Mouse (Mus musculus) stomach, embryonic 16.5 days (tissue): ENCODE data around the gene Btd. TPM values are rescaled to one million over a fixed set of nuclear protein-coding genes. Genes with fewer than 3 reads are reported as not detected.

Experiments
- ATAC-seq: fragments of 200-750 bp; cut with Nextera tagmentation; 2 replicates; pipeline ENCODE4 v1.8.0; 2017; ENCODE audit warnings: moderate number of reproducible peaks, moderate TSS enrichment; ENCODE audit not compliant: insufficient read depth, low FRiP score
- H3K27ac ChIP-seq: fragments of 300-500 bp; sonication (generic); 2 replicates; pipeline ENCODE4 v1.5.1; 2014; ENCODE audit warnings: low read length
- H3K27me3 ChIP-seq: fragments of 300-500 bp; sonication (generic); 2 replicates; pipeline ENCODE4 v1.6.1; 2014; ENCODE audit warnings: low read length, control low read depth, mixed read lengths; ENCODE audit not compliant: control insufficient read depth, insufficient read depth
- H3K36me3 ChIP-seq: fragments of 300-500 bp; sonication (generic); 2 replicates; pipeline ENCODE4 v1.6.1; 2014; ENCODE audit warnings: low read length; ENCODE audit not compliant: control insufficient read depth, insufficient read depth
- H3K4me1 ChIP-seq: fragments of 300-500 bp; sonication (generic); 2 replicates; pipeline ENCODE4 v1.6.1; 2014; ENCODE audit warnings: low read length, control low read depth, mixed read lengths; ENCODE audit not compliant: control insufficient read depth, insufficient read depth
- H3K4me2 ChIP-seq: fragments of 300-500 bp; sonication (generic); 2 replicates; pipeline ENCODE4 v1.6.1; 2014; ENCODE audit warnings: low read depth, low read length, mixed read lengths
- H3K4me3 ChIP-seq: fragments of 300-500 bp; sonication (generic); replicated peaks from 2 replicates; pipeline ENCODE4 v1.5.1; 2014; ENCODE audit warnings: mild to moderate bottlenecking, low read length
- H3K9ac ChIP-seq: fragments of 300-500 bp; sonication (generic); 2 replicates; pipeline ENCODE4 v1.6.1; 2014; ENCODE audit warnings: low read length
- H3K9me3 ChIP-seq: fragments of 300-500 bp; sonication (generic); replicated peaks from 2 replicates; pipeline ENCODE4 v1.6.1; 2016; ENCODE audit warnings: low read length, control low read depth; ENCODE audit not compliant: control insufficient read depth
- WGBS: fragments of 180-500 bp; shearing (Covaris S2); extraction: QIAGEN DNeasy Blood & Tissue Kit; methylation state at CpG from one replicate; pipeline ENCODE4 v1.1.7; 2014; 5-methylcytosine and 5-hydroxymethylcytosine counted together
- polyA plus RNA-seq: library from polyadenylated mRNA; unstranded; fragments of >200 nt; fragmentation: Nextera tagmentation; extraction: Ambion mirVana; gene quantifications from 2 replicates; pipeline ENCODE4 v1.2.1, GENCODE M21; 2015

Btd gene
- polyA plus RNA-seq, 1 experiment from 2014 or later: 31.8 TPM

GRCm38 (mm10) chr14:31653101-31653875 lies 12.5 kb downstream of the Btd start:
- no peak for ATAC-seq
- H3K27ac ChIP-seq: no peak overlapping the region
- no peaks in the 10 kb centered on the region for H3K9me3 ChIP-seq
- no peak overlapping the region for H3K9ac ChIP-seq
- H3K4me1 ChIP-seq: peaks cover 8% of the 10 kb centered on the region; the same call in 1 of the 2 replicates
- H3K4me2 ChIP-seq: no peak overlapping the region
- no peak overlapping the region for H3K4me3 ChIP-seq
- no peaks in the 10 kb centered on the region for H3K36me3 ChIP-seq
- no peaks in the 10 kb centered on the region for H3K27me3 ChIP-seq
- 70% methylated on average over 14 of the region's 14 CpGs for WGBS

- no peak overlapping the region for H3K4me2 ChIP-seq
- H3K4me3 ChIP-seq: no peak overlapping the region
- H3K27ac ChIP-seq: no peak overlapping the region
- H3K27me3 ChIP-seq: no peaks in the 10 kb centered on the region
- no peak overlapping the region for H3K9ac ChIP-seq
- WGBS: 86% methylated on average over 5 of the region's 5 CpGs
- ATAC-seq: no peak
- no peaks in the 10 kb centered on the region for H3K9me3 ChIP-seq
- H3K36me3 ChIP-seq: no peaks in the 10 kb centered on the region
- peaks cover 22% of the 10 kb centered on the region for H3K4me1 ChIP-seq
Observed at GRCm38 (mm10) chr14:31654816-31655215, 14.0 kb downstream of the Btd start.

- no peak for ATAC-seq
- no peak overlapping the region for H3K9ac ChIP-seq
- H3K36me3 ChIP-seq: no peaks in the 10 kb centered on the region
- no peaks in the 10 kb centered on the region for H3K9me3 ChIP-seq
- no peak overlapping the region for H3K4me3 ChIP-seq
- 89% methylated on average over 14 of the region's 14 CpGs for WGBS
- peaks cover 27% of the 10 kb centered on the region for H3K4me1 ChIP-seq
- H3K27me3 ChIP-seq: no peaks in the 10 kb centered on the region
- H3K4me2 ChIP-seq: no peak overlapping the region
- H3K27ac ChIP-seq: no peak overlapping the region
Observed at GRCm38 (mm10) chr14:31655406-31655805, 14.6 kb downstream of the Btd start.

GRCm38 (mm10) chr14:31656386-31656785 lies 15.6 kb downstream of the Btd start:
- H3K27ac ChIP-seq: no peak overlapping the region
- H3K4me1 ChIP-seq: peaks cover 36% of the 10 kb centered on the region
- H3K9me3 ChIP-seq: no peaks in the 10 kb centered on the region
- 60% methylated on average over 7 of the region's 7 CpGs for WGBS
- no peak overlapping the region for H3K4me2 ChIP-seq
- H3K4me3 ChIP-seq: no peak overlapping the region
- H3K36me3 ChIP-seq: no peaks in the 10 kb centered on the region
- H3K9ac ChIP-seq: no peak overlapping the region
- H3K27me3 ChIP-seq: no peaks in the 10 kb centered on the region
- no peak for ATAC-seq

- WGBS: 26% methylated on average over 5 of the region's 5 CpGs
- H3K9ac ChIP-seq: no peak overlapping the region
- no peak overlapping the region for H3K27ac ChIP-seq
- no peak for ATAC-seq
- H3K27me3 ChIP-seq: no peaks in the 10 kb centered on the region
- H3K4me3 ChIP-seq: no peak overlapping the region
- H3K4me2 ChIP-seq: no peak overlapping the region
- no peaks in the 10 kb centered on the region for H3K9me3 ChIP-seq
- H3K4me1 ChIP-seq: peaks cover 39% of the 10 kb centered on the region
- no peaks in the 10 kb centered on the region for H3K36me3 ChIP-seq
Observed at GRCm38 (mm10) chr14:31656857-31657645, 16.2 kb downstream of the Btd start.

- Histone ChIP-seq H3K36me3 (no peaks in the 10 kb centered on the region), H3K4me2 (no peak overlapping the region), H3K27me3 (no peaks in the 10 kb centered on the region), H3K4me3 (no peak overlapping the region), H3K4me1 (peaks cover 51% of the 10 kb centered on the region), H3K9ac (no peak overlapping the region), H3K27ac (no peak overlapping the region), H3K9me3 (no peaks in the 10 kb centered on the region)
- no peak for ATAC-seq
- 83% methylated on average over 8 of the region's 8 CpGs for WGBS
Observed at GRCm38 (mm10) chr14:31658126-31658680, 17.4 kb downstream of the Btd start.

GRCm38 (mm10) chr14:31659501-31660181 lies 18.8 kb downstream of the Btd start:
- 0 out of 2 replicates have a peak, but pooled peaks have one; percentile 25 for ATAC-seq
- Histone ChIP-seq H3K27ac (peak overlapping the region; percentile 100), H3K9ac (no peak overlapping the region; the same call in 1 of the 2 replicates), H3K4me2 (no peak overlapping the region), H3K36me3 (no peaks in the 10 kb centered on the region), H3K9me3 (no peaks in the 10 kb centered on the region), H3K27me3 (no peaks in the 10 kb centered on the region), H3K4me1 (peaks cover 64% of the 10 kb centered on the region), H3K4me3 (no peak overlapping the region)
- 47% methylated on average over 10 of the region's 10 CpGs for WGBS

- Histone ChIP-seq H3K9ac (no peak overlapping the region), H3K4me3 (no peak overlapping the region), H3K36me3 (no peaks in the 10 kb centered on the region), H3K4me2 (no peak overlapping the region), H3K27ac (peak overlapping the region; percentile 100), H3K9me3 (no peaks in the 10 kb centered on the region), H3K27me3 (no peaks in the 10 kb centered on the region), H3K4me1 (peaks cover 73% of the 10 kb centered on the region)
- WGBS: 63% methylated on average over 7 of the region's 7 CpGs
- no peak for ATAC-seq
Observed at GRCm38 (mm10) chr14:31660312-31661093, 19.7 kb downstream of the Btd start.
